Mouse (Mus musculus) thymus, adult 2 months (tissue): ENCODE data around the gene Nhsl1.

Experiments used
- CTCF ChIP-seq: fragments of 200-500 bp; IDR thresholded peaks from 2 replicates; pipeline ENCODE4 v1.5.1; 2012; ENCODE audit warnings: mild to moderate bottlenecking, control low read depth, low read length, moderate library complexity, borderline replicate concordance; ENCODE audit not compliant: control insufficient read depth, poor library complexity, insufficient read depth; ENCODE audit errors: extremely low read depth
- POLR2A ChIP-seq: fragments of 200-500 bp; IDR thresholded peaks from 2 replicates; pipeline ENCODE4 v1.6.1; 2012; ENCODE audit warnings: mild to moderate bottlenecking, low read length, control low read depth, moderate library complexity; ENCODE audit not compliant: control insufficient read depth, poor library complexity, insufficient read depth; ENCODE audit errors: extremely low read depth

- no peak for TF ChIP-seq CTCF
- TF ChIP-seq POLR2A, result no peak
Measured at GRCm38 (mm10) chr10:18354103-18354502, 35.3 kb downstream of the Nhsl1 start.
